Mouse (Mus musculus) spleen, postnatal 4 days (tissue): ENCODE results near the gene Cirbp.
A peak's percentile ranks its signal among the peaks of the same experiment; 100 is the strongest.

ENCODE experiments used
- DNase-seq, 2 experiments: peaks; one replicate each; pipeline ENCODE4 v3.0.0; 2022; ENCODE audit warnings: low spot score in 2 of 2

Gene Cirbp

DNA sequence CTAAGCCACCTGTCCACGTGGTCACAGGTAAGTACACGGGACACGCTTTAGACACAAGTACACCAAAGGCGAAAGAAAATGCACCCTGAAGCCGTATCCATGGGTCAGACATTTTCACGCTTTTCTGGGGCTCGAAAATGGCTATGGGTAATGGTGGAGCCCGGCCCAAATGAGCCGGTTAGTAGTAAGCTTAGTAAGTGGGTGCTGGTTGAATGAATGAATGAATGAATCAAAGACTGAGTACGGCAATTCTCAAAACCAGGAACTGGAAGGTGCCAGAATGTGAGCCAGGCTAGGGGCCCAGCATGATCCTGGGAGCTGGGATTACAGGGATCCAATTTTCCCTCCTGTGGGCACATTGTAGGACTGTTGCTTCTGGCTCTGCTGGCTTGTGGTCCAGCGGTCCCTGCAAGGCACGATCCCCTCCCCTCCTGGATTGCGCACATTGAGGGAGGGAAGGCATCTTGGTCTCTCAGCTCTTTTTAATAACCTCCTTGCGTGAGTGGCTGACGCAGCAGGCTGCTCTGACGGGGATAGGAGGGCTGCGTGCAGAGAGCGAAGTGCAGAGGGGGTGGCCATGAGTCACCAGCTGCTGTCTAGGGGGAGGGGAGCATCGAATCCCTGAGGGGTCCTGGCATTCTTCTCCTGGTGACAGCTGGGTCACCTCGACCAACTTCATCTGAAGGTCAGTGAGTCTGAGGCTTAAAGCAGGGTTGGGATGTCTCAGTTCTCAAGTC, at the start of gene Cirbp:
TSS of gene Cirbp (plus strand) at position 594 of the 737 bp plus-strand sequence.
- peak in 1 of 2 experiments; percentile 69 for DNase-seq

DNA sequence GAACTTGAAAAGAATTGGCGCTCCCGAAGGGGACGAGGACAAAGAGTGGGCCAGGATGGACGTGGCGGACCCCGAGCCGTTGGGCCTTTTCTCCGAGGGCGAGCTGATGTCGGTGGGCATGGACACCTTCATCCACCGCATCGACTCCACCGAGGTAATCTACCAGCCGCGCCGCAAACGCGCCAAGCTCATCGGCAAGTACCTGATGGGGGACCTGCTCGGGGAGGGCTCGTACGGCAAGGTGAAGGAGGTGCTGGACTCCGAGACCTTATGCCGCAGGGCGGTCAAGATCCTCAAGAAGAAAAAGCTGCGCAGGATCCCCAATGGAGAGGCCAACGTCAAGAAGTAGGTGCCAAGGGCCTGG, 49.2 kb upstream of the Cirbp start:
- DNase-seq = peak; percentile 55 to 83

DNA sequence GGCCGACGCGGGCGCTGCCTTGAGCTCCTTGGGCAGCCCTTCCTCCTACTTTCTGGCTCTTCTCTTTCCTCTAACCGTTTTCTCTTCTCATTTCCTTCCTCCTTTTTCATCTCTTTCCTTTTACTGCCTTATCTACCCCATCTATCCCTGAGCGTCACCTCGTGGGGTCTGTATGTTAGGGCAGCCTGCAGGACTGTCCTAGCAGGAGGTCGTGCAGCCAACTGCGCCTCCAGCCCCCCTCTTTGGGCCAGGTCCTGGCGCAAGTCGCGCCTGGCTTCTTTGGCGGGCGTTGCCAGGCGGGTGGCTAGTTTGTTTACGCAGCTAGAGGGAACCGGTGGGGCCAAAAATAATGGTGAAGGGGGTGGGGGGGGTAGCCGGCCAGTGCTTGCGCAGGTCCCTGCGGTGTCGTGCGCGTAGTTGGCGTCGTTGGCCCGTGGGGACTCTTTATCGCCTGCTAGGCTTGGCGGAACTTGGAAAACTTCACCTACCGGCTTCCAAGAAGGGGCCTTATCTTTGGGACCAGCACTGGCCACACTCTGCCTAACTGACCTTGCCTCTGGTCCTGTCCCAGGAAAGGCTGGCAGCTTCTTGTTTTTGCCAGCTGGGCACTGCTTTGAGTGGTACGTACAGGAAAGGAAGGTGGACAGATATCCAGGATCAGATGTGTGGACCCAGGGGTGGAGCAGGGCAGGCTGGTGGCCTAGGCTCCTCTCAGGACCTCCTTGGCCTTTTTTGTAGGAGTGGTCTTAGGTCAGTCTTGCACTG, 48.7 kb upstream of the Cirbp start:
- DNase-seq = peak in 1 of 2 experiments; percentile 60

DNA sequence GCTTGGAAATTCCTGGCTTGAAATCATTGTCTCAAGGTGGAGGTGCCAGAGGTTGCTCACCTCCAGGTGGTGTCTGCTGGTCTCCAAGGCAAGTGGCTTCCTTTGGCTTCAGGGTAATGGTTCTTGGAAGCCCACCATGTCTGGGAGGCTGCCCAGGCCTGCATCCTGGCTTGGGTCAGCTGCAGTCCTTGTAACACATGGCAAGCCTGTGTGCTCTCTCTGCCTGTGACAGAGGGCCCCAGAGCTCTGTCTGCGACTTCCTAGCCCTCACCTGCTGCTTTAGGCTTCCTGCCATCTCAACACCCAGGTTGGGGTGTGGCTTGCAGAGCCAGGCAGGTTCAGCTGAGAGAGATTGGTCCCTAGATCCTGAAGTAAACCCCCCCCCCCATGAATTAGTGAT, 48.0 kb upstream of the Cirbp start:
- no peak for DNase-seq

DNA sequence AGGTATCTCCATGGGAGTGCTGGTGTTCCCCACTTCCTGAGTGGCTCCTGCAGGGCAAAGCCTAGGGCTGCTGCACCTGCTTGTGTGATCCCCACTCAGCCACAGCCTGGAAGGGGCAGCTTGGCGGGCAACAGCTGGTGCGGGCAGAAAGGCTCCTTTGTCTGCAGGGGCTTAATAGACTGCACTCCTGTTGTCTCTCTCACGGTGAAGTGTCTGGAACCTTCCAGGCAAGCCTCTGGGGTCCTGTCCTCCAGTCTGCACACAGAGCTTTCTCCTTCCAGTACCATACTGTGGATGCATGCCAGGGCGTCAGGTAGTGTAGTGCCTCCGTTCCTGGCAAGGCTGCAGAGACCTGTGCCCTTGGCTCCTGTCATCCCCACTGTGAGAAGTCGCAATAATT, 47.2 kb upstream of the Cirbp start:
- no peak for DNase-seq

DNA sequence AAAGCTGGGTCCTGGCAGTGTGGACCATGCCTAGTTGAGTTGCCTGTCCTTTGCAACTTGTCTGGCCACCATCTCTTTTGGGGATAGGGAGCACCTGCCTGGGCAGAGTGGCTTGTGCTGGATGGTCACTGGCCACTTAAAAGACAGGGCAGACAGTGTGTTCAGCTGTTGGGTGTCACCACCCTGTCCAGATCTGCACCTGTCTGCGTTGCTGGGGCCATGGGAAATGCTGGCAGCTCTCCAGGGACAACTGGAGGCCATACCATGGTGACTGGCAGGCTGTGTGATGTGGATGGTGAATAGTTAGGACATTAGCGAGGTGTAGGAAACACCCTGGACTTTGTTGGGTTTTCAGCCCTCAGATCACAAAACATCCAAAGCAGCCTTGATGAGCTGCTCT, 45.6 kb upstream of the Cirbp start:
- no peak for DNase-seq

DNA sequence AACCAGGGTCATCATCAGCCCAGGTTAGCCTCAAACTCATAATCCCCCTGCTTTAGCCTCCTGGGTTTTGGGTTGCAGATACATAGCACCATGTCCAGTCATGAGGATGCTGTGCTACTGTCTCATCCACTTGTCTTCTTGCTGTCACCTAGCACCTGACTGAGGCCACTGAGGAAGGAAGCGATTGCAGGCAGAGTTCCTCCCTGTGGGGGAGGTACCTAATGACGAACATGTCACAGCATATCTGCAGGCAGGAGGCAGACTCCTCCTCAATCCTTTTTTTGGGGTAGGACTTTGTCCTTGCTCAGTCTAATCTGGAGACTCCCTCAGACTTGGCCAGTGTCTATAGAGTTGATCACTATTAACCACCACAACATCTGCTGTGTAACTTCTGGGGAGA, 44.1 kb upstream of the Cirbp start:
- DNase-seq = no peak

DNA sequence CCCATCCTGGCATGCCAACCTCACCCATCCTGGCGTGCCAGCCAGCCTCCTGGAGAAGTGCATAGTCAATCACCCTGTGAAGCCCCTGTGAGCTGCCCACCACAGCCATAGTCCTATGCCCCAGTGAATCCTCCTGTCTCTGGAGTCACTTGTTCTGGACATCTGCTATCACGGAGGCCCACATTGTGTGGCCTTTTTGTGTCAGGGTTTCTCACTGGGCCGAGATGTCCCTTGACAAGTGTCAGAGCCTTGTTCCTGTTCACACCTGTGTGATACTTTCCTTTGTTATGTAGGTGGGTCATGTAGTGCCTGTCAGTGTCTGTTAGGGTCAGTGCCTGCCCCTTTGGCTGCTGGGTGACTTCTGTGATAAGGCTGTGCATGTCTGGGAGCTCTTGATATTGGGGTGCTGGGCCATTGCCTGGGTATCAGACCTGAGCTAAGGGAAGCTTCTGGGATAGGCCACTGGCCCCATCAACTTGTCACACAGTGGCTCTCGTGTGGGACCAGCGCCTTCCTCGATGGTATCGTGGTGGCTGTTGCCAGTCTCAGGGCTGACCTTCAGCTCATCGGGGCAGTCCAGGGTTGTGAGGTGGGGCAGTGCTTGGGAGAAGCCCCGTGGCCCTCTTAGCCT, 41.7 kb upstream of the Cirbp start:
- DNase-seq = peak; percentile 55 to 72

DNA sequence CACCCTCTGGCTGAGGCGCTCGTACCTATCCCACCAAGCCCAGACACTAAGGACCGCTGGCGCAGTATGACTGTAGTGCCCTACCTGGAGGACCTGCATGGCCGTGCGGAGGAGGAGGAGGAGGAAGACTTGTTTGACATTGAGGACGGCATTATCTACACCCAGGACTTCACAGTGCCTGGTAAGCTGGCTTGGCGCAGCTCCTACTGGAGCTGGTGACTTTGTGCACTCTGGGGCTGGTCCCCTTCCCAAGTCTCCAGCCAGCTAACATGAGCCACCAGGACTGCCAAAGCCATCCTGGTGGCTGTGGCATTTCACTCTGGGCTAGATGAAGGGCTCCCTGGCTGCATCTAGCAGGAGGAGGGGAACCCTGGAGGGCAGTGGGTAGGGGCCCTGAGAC, 37.9 kb upstream of the Cirbp start:
- DNase-seq = no peak

DNA sequence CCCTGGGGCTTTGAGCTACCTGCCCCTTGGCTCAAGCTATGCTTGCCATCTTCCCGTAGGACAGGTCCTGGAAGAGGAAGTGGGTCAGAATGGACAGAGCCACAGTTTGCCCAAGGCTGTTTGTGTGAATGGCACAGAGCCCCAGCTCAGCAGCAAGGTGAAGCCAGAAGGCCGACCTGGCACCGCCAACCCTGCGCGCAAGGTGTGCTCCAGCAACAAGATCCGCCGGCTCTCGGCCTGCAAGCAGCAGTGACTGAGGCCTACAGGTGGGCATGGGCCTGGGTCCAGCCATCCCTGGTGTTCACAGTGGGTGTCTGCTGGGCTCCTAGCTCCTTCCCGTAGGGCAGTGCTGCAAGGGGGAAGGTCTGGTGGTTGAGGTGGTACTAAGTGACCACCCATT, 35.9 kb upstream of the Cirbp start:
- no peak for DNase-seq

DNA sequence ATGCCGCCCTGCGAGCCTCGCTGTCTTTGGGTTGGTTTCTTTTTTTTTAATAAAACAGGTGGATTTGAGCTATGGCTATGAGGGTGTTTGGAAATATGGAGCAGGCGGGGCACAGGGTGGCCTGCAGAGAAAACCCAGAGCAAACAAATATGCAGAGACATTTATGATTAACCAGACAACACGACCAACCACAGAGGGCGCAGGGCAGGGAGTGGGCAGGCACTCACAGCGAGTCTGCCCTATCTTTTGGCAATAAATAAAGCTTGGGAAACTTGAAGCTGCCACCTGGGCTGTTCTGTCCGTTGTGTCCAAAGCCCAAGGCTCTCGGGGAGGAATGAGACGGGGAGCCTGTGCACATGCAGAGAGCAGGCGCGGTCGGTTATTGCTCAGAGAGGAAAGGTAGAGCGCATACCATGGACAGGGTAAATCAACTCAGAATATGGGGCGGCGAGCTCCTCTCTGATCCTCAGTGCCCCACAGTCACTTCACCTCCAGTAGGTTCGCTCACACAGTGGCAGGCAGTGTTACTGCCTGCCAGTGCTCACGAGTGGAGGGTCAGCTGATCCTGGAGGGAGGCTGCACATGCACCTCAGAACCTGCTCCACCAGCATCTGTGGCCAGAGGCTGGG, 35.3 kb upstream of the Cirbp start:
- no peak for DNase-seq

DNA sequence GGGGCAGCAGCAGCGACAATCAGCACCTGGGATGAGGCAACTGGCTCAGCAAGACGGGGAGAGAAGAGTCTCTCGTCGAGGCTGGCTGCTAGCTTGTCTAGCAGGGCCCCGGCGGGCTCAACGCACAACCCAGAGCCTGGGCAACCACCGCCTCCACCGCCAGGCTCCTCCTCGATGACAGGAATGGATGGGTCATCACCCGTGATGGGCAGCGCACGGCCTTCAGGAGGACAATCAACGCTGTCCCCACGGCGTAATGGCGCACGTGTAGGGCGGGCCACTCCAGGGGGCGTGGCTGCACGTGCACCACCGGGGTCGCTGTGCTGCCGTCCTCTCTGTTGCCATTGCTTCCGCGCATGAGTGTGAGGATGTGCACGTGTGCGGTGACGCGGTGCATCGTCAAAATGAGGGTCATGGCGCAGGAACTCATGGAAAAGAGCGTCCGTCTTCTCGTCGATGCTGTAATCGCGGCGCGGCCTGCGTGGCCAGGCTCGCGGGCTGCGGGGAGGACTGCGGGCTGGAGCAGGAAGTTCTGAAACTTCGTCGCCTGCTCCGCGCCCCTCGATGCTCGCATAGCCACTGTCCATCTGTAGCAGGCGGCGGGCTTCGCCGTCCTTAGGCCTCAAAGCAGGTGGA, 34.4 kb upstream of the Cirbp start:
- no peak for DNase-seq

DNA sequence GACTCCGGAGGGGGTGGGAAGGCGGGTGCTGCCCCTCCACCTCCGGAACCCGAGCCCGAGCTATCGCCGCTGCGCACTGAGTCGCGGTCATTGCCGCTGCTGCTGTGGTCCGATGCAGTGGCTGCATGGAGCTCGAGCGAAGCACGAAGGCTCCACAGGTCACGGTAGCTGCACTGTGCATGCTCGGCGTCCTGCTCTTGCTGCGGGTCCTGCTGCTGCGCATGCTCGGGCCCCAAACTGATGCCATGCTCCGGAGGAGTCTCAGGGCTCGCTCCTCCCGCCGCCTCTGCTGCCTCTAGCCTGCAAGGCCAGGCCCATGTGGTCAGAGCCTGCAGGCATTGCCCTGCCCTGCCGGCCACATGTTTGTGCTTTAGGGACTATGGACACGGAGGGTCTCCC, 33.8 kb upstream of the Cirbp start:
- no peak for DNase-seq

DNA sequence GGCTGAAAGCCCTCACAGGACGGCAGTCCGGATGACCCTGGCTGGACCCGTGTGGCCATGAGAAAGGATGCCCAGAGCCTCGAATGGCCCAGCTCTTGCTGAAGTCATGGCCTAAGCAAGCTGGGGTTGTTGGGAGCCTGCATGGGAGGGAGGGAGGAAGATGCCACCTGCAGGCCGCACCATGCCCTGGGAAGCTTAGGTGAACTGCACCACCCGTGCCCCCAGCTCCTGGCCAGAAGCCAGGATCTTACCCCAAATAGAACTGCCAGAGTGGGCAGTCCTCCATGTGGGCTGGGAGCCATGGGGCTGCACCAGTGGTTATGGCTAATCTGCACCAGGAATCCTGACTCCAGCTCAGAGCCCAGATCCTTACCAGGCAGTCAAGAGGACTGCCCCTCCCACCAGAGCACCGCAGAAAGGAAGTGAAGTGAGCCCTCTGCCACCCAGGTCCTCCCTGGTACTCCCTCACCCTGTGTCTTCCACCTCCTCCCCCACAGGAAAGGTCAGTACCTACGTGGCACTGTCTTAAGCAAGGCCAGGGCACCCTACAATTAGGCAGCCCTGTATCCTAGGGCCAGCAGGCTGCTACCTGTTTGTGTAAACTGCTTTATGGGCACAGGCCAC, 32.4 kb upstream of the Cirbp start:
- no peak for DNase-seq

DNA sequence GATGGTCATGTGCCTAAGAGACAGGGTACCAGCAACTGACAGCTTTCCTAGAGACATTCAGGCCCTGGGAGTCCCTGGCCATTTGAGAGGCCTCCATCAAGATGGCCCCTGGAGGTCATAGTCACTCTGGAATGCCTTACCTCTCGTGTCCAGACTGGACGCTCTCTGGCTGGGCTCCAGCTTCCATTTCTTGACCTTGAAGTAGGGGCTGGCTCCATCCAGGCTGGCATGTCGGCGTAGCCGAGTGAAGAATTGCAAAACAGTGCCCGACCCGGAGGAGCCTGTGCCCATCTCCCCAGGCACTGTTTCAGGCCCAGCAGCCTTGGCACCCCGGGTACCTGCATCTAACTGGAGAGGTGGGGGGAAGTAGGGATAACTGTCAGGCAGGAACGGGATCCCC, 31.4 kb upstream of the Cirbp start:
- DNase-seq = no peak

DNA sequence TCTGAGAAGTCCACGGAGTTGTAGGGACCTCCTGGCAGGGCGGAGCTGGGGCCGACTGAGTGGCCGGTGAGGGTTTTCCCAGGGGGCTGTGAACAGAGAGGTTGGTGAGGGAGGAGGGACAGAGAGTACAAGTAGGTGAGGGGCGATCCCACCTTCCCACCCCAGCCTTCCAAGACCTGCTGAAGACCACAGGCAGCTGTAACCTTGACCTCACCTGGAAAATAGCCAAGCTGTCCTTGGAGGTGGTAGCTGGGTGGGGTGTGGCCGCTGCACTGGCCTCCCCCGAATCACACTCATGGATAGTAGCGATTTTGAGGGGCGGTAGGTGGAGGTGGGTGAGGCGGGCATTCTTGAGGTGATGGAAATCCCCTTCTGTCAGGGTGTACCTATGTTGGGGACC, 30.6 kb upstream of the Cirbp start:
- DNase-seq = no peak

DNA sequence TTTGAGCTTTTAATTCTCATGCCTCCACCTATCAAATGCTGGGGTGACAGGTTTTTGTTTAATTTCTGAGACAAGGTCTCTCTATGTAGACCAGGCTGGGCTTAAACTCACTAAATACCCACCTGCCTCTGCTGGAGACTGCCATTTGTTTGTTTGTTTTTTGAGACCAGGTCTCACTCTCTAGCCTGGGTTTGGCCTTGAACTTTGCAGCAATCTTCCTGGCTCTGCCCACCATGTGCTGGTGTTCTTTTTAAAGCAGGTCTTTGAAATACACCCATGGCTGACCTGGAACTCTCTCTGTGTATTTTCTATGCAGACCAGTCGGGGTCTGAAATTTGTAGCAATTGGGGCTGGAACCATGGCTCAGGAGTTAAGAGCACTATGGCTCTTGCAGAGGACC, 30.1 kb upstream of the Cirbp start:
- DNase-seq = no peak

DNA sequence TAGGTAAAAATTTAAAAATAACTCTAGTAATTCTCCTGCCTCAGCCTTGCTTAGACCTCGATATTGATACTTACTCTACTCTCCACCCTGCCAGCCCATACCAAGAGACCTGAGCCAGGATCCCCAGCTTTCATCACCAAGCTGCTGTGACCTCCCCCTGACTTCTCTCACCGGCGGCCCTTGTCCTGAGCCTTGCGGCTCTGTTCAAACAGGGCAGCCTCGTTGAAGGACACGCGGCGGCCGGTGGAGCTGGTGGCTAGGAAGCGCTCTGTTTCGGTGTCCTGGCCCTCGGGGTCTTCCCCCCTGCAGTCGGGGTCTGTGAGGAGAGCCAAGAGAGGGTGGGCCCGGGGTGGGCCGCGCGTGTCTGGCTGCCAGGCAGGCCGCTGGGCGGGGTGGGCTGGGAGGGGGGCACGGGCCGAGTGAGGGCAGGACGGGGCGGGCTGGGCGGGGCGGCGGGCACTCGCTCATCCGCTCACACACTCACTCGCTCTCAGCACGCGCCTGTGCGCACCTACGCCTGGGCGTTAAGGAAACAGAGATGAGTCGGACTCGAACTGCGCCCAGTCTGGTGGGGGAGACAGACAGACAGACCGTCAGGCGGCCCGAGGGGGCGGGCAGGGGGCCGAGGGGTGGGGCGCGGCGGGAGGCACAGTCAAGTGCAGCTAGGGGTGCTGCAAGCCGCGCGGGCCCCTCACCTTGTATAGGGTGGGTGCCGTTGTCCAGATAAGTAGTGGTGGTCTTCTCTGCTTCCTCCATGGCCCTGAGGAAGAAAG, 29.4 kb upstream of the Cirbp start:
- DNase-seq = no peak

DNA sequence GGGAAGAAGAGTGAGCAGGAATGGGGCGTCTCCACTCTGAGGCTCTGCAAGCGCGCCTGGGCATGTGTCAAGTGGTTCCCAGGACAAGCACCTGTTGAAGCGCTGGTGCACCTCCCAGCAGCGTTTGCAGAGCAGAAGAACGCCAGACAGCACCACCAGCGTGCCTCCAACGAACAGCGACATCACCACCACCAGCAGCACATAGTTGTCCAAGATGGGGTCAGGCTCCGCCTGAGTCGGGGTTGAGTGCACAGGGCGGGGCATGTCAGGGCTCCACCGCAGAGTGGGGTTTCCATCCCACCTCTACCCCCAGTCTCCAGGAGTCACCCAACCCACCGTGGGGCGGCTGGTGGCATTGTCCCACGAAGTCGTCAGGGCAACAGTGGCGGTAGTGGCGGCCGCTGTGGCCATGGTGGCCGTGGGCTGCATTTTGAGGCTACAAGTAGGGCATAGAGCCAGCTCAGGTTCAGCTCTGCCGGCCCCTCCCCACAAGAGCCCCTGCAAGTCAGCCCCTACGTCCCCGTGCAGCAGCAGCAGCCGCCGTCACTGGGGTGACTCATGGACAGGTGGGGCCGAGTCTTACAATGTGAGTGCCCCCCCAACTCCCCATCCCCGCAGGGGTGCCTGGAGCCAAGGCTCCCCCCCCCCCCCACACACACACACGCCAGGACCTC, 28.7 kb upstream of the Cirbp start:
- peak in 1 of 2 experiments; percentile 70 for DNase-seq
